Mouse (Mus musculus): ENCODE results near the gene Srrm2. TPM values are rescaled to one million over a fixed set of nuclear protein-coding genes. Genes with fewer than 3 reads are reported as not detected.
"Not testable (repeated sequence)": the region's sequence is repeated elsewhere in the genome, so short reads cannot be mapped to it uniquely, and the experiment has no call there.

Srrm2 gene
- total RNA-seq, 1 experiment from 2014 or later = 303 TPM

GRCm38 (mm10) chr17:23760231-23760630 is 30.1 kb upstream of the Srrm2 start:
- no peak for ATAC-seq (ENCODE audit: extremely low read depth, insufficient number of reproducible peaks, low FRiP score, poor library complexity, severe bottlenecking)

- ATAC-seq (ENCODE audit: extremely low read depth, insufficient number of reproducible peaks, low FRiP score, poor library complexity, severe bottlenecking) = no peak
Observed at GRCm38 (mm10) chr17:23761155-23761554, 29.2 kb upstream of the Srrm2 start.

GRCm38 (mm10) chr17:23762976-23763375 is 27.4 kb upstream of the Srrm2 start:
- ATAC-seq (ENCODE audit: extremely low read depth, insufficient number of reproducible peaks, low FRiP score, poor library complexity, severe bottlenecking) = no peak

- no peak for ATAC-seq (ENCODE audit: extremely low read depth, insufficient number of reproducible peaks, low FRiP score, poor library complexity, severe bottlenecking)
Observed at GRCm38 (mm10) chr17:23770493-23770892, 19.8 kb upstream of the Srrm2 start.

- ATAC-seq (ENCODE audit: extremely low read depth, insufficient number of reproducible peaks, low FRiP score, poor library complexity, severe bottlenecking) = no peak
Observed at GRCm38 (mm10) chr17:23770896-23771283, 19.4 kb upstream of the Srrm2 start.

- ATAC-seq (ENCODE audit: extremely low read depth, insufficient number of reproducible peaks, low FRiP score, poor library complexity, severe bottlenecking) = peak; percentile 98
Observed at GRCm38 (mm10) chr17:23771284-23772218, 18.8 kb upstream of the Srrm2 start, which contains the start of gene Flywch1. TSS of gene Flywch1 (minus strand) at chr17:23771602.

GRCm38 (mm10) chr17:23772219-23772556 is 18.1 kb upstream of the Srrm2 start:
- not testable (repeated sequence) for ATAC-seq (ENCODE audit: extremely low read depth, insufficient number of reproducible peaks, low FRiP score, poor library complexity, severe bottlenecking)

- ATAC-seq (ENCODE audit: extremely low read depth, insufficient number of reproducible peaks, low FRiP score, poor library complexity, severe bottlenecking) = no peak
Observed at GRCm38 (mm10) chr17:23773676-23774075, 16.7 kb upstream of the Srrm2 start.

GRCm38 (mm10) chr17:23774090-23774489 is 16.2 kb upstream of the Srrm2 start:
- peak; percentile 71 for ATAC-seq (ENCODE audit: extremely low read depth, insufficient number of reproducible peaks, low FRiP score, poor library complexity, severe bottlenecking)

- no peak for ATAC-seq (ENCODE audit: extremely low read depth, insufficient number of reproducible peaks, low FRiP score, poor library complexity, severe bottlenecking)
Observed at GRCm38 (mm10) chr17:23776216-23776615, 14.1 kb upstream of the Srrm2 start.

- no peak for ATAC-seq (ENCODE audit: extremely low read depth, insufficient number of reproducible peaks, low FRiP score, poor library complexity, severe bottlenecking)
Observed at GRCm38 (mm10) chr17:23777141-23777540, 13.2 kb upstream of the Srrm2 start.

- ATAC-seq (ENCODE audit: extremely low read depth, insufficient number of reproducible peaks, low FRiP score, poor library complexity, severe bottlenecking) = no peak
Observed at GRCm38 (mm10) chr17:23778447-23778846, 11.9 kb upstream of the Srrm2 start.

GRCm38 (mm10) chr17:23783352-23783751 is 7.0 kb upstream of the Srrm2 start:
- ATAC-seq (ENCODE audit: extremely low read depth, insufficient number of reproducible peaks, low FRiP score, poor library complexity, severe bottlenecking) = no peak

GRCm38 (mm10) chr17:23785561-23786471 is 4.5 kb upstream of the Srrm2 start, which contains the start of gene Flywch2:
TSS of gene Flywch2 (minus strand) at chr17:23786081.
- peak; percentile 49; the same call in 1 of the 2 replicates for ATAC-seq (ENCODE audit: extremely low read depth, insufficient number of reproducible peaks, low FRiP score, poor library complexity, severe bottlenecking)

- ATAC-seq (ENCODE audit: extremely low read depth, insufficient number of reproducible peaks, low FRiP score, poor library complexity, severe bottlenecking) = no peak
Observed at GRCm38 (mm10) chr17:23786510-23786931, 3.8 kb upstream of the Srrm2 start.

- ATAC-seq (ENCODE audit: extremely low read depth, insufficient number of reproducible peaks, low FRiP score, poor library complexity, severe bottlenecking) = no peak
Observed at GRCm38 (mm10) chr17:23788973-23789372, 1.4 kb upstream of the Srrm2 start.

- no peak for ATAC-seq (ENCODE audit: extremely low read depth, insufficient number of reproducible peaks, low FRiP score, poor library complexity, severe bottlenecking)
Observed at GRCm38 (mm10) chr17:23789749-23790268, 523 bp upstream of the Srrm2 start.

- no peak for ATAC-seq (ENCODE audit: extremely low read depth, insufficient number of reproducible peaks, low FRiP score, poor library complexity, severe bottlenecking)
Observed at GRCm38 (mm10) chr17:23791079-23791357, 686 bp downstream of the Srrm2 start.

- ATAC-seq (ENCODE audit: extremely low read depth, insufficient number of reproducible peaks, low FRiP score, poor library complexity, severe bottlenecking) = no peak
Observed at GRCm38 (mm10) chr17:23795323-23795722, 5.0 kb downstream of the Srrm2 start.

Data from neutrophil, adult 5-6 weeks (primary cell).